Mouse (Mus musculus) gastrocnemius, adult 18-20 months (tissue): ENCODE results near the gene Acvr2a. TPM values are rescaled to one million over a fixed set of nuclear protein-coding genes. Genes with fewer than 3 reads are reported as not detected.

ENCODE experiments used
- DNase-seq: peaks from one replicate; pipeline ENCODE4 v3.0.0; 2021; ENCODE audit warnings: low spot score
- long read RNA-seq, 2 experiments: library from polyadenylated mRNA; stranded (forward); transcript quantifications; one replicate each; pipeline ENCODE4 v2.0.0; 2021
- total RNA-seq, 2 experiments: library from RNA; stranded (reverse); gene quantifications; 2 replicates each; pipeline ENCODE4 v1.2.3; 2021

Gene Acvr2a
- total RNA-seq = 10 to 100 TPM; 18.6 to 25.2 TPM
- long read RNA-seq, experiment 1, full-length matches to known transcripts = 22 of 26 reads
- long read RNA-seq, experiment 1, partial matches to known transcripts = 3 of 26 reads
- long read RNA-seq, experiment 1, other reads (novel, unspliced or antisense) = 1 of 26 reads
- long read RNA-seq, experiment 2, full-length matches to known transcripts = 15 of 20 reads
- long read RNA-seq, experiment 2, partial matches to known transcripts = 4 of 20 reads
- long read RNA-seq, experiment 2, other reads (novel, unspliced or antisense) = 1 of 20 reads

GRCm38 (mm10) chr2:48813371-48814222 lies at the start of gene Acvr2a:
Gene Acvr2a, plus strand, starts transcription at chr2:48814109.
- peak; percentile 93 for DNase-seq

- no peak for DNase-seq
These were observed 47.4 kb upstream of the Acvr2a start for GRCm38 (mm10) chr2:48766513-48766912.

GRCm38 (mm10) chr2:48767778-48768177 lies 46.1 kb upstream of the Acvr2a start:
- DNase-seq = no peak

GRCm38 (mm10) chr2:48768219-48768618 lies 45.7 kb upstream of the Acvr2a start:
- DNase-seq = no peak

- DNase-seq = no peak
These were observed 43.8 kb upstream of the Acvr2a start for GRCm38 (mm10) chr2:48770100-48770499.

- DNase-seq = no peak
These were observed 43.3 kb upstream of the Acvr2a start for GRCm38 (mm10) chr2:48770634-48771033.

GRCm38 (mm10) chr2:48775281-48775680 lies 38.6 kb upstream of the Acvr2a start:
- no peak for DNase-seq

GRCm38 (mm10) chr2:48788901-48789300 lies 25.0 kb upstream of the Acvr2a start:
- DNase-seq = no peak

GRCm38 (mm10) chr2:48814223-48815038 lies 522 bp downstream of the Acvr2a start:
- peak; percentile 34 for DNase-seq

- DNase-seq = no peak
These were observed 1.2 kb downstream of the Acvr2a start for GRCm38 (mm10) chr2:48815039-48815590.

- peak; percentile 16 for DNase-seq
These were observed 2.5 kb downstream of the Acvr2a start for GRCm38 (mm10) chr2:48816141-48817028.

- DNase-seq = no peak
These were observed 12.0 kb downstream of the Acvr2a start for GRCm38 (mm10) chr2:48825878-48826277.

- DNase-seq = no peak
These were observed 12.5 kb downstream of the Acvr2a start for GRCm38 (mm10) chr2:48826380-48826779.

- DNase-seq = no peak
These were observed 16.6 kb downstream of the Acvr2a start for GRCm38 (mm10) chr2:48830492-48830891.

GRCm38 (mm10) chr2:48832305-48832704 lies 18.4 kb downstream of the Acvr2a start:
- DNase-seq = no peak

- no peak for DNase-seq
These were observed 20.1 kb downstream of the Acvr2a start for GRCm38 (mm10) chr2:48833884-48834450.

- DNase-seq = no peak
These were observed 27.9 kb downstream of the Acvr2a start for GRCm38 (mm10) chr2:48841611-48842470.

- DNase-seq = no peak
These were observed 32.9 kb downstream of the Acvr2a start for GRCm38 (mm10) chr2:48846689-48847398.
